Mouse (Mus musculus): Measurements from ENCODE around the gene Ctsa.

DNA sequence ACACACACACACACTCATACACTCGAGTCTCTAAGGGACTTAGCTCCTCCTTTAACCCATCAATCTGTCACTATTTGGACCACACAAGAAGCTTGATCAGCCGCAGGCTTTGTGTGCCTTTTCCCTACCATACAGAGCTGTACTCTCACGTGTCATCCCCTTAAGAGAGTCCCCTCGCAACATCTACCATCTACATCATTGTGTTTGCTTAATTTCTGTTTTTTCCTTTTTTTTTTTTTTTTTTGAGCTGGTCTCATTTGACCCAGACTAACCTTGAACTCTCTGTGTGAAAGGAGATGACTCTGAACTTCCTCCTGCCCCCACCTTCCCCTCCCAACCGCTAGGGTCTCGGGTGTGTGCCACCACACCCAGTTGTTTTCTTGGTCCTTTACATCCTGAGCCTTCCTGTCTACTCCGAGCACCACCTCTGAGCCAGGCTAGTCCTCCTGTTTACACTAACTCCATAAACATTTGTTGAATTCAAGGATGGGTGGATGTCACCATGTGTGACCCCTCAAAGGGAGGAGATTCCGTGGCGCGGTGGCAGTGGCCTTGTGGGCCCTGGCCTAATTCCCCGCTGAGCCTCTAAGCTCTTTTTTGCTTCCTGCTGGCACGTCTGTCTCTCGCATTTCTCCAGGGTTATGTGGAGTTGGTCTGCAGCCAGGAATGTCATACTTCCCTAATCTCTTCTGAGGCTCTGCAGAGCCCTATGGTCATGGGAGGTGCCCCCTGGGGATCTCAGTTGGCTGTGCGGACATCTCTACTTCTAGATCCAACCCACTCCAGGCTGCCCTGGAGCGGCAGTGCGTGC is 34.3 kb downstream of the Ctsa start:
- no peak for TF ChIP-seq CTCF (IDR thresholded peaks at IDR 0.05; ENCODE audit: low read depth)
- peak; percentile 93 for TF ChIP-seq EP300 (IDR thresholded peaks at IDR 0.05; ENCODE audit: low read depth)

Data from heart, postnatal 0 days (tissue).